Mouse (Mus musculus): Measurements from ENCODE around the gene B4galt5. TPM values are rescaled to one million over a fixed set of nuclear protein-coding genes. Genes with fewer than 3 reads are reported as not detected.

B4galt5 gene
- polyA plus RNA-seq, 1 experiment from 2014 or later, result 115 TPM

Other genes starting within 250 kb of the B4galt5 start
- 0.07 to 0.30 TPM in 2 of 3 replicates, not detected in the other for gene Kcnb1, start 159.0 kb downstream of the B4galt5 start, polyA plus RNA-seq (2018)
- not detected in 3 replicates for gene Ptgis, start 108.6 kb downstream of the B4galt5 start, polyA plus RNA-seq (2018)
- gene Slc9a8, start 72.5 kb upstream of the B4galt5 start, polyA plus RNA-seq (2018), result 16.4 to 30.0 TPM (median 19.1 TPM) in 3 replicates
- gene Rnf114, start 143.5 kb upstream of the B4galt5 start, polyA plus RNA-seq (2018), result 48.9 to 118 TPM (median 85.7 TPM) in 3 replicates
- 11.7 to 18.0 TPM (median 14.0 TPM) in 3 replicates for gene Spata2, start 143.7 kb upstream of the B4galt5 start, polyA plus RNA-seq (2018)
- not detected in 3 replicates for gene Snai1, start 189.0 kb upstream of the B4galt5 start, polyA plus RNA-seq (2018)

Data from macrophage (primary cell).